Mouse (Mus musculus) B cell, adult 2 months (primary cell): ENCODE results near the gene Itpr2.
A peak's percentile ranks its signal among the peaks of the same experiment; 100 is the strongest.
"Not testable (repeated sequence)": the region's sequence is repeated elsewhere in the genome, so short reads cannot be mapped to it uniquely, and the experiment has no call there.

Experiments used
- DNase-seq, 2 experiments: peaks; one replicate each; pipeline ENCODE4 v3.0.0; 2022

Gene Itpr2

GRCm38 (mm10) chr6:146502856-146503255, 833 bp upstream of the Itpr2 start:
- no peak for DNase-seq

GRCm38 (mm10) chr6:146501316-146501865, 632 bp downstream of the Itpr2 start:
- DNase-seq, result peak; percentile 80 to 83

GRCm38 (mm10) chr6:146500771-146501170, 1.3 kb downstream of the Itpr2 start:
- peak in 1 of 2 experiments; percentile 26 for DNase-seq

GRCm38 (mm10) chr6:146500206-146500605, 1.8 kb downstream of the Itpr2 start:
- no peak for DNase-seq

- DNase-seq, result no peak
Observed at GRCm38 (mm10) chr6:146499566-146499965, 2.5 kb downstream of the Itpr2 start.

DNA sequence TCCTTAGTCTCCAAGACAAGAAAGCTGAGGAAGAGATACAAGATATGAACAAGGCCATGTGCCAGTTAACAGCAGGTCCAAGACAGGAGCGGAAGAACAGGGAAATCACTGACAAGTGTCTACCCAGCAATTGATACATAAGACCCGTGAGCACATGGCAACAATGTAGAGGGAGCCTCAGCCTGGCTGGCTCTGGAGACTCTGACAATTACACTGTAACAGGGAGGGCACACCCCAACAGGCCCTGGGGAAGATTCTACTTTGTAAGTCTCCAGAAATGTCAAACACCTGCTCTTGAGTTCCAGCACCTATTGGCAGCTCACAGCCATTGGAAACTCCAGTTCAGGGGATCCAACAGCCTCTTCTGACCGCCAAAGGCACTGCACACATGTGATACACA, 3.6 kb downstream of the Itpr2 start:
- DNase-seq, result no peak

GRCm38 (mm10) chr6:146497866-146498265, 4.2 kb downstream of the Itpr2 start:
- DNase-seq, result no peak

- no peak for DNase-seq
Observed at GRCm38 (mm10) chr6:146497435-146497834, 4.6 kb downstream of the Itpr2 start.

- no peak for DNase-seq
Observed at GRCm38 (mm10) chr6:146491680-146492079, 10.3 kb downstream of the Itpr2 start.

DNA sequence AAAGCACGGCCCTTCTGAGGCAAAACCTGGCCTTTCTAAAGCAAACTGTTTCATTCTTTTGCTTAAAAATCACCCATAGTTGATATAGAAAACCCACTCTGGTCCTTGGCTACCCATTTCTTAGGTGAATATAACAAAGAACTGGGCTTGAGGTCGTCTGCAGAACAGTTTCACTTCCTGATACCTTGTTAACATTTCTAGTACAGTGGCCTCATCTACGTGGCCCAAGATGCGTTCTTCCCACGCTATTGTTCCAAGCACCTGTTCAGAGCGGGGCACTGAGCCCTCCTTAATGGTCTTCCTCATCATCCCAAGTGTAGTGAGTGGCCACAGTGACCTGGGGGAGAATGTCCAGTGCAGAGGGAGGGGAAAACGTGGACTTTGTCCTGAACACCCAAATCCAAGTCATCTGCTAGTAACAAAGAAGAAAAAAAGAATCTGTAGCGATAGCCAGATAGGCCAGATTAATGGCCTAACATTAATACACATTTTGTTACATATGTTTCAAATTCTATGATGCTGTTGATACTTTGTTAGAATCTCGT, 11.5 kb downstream of the Itpr2 start:
- DNase-seq, result peak; percentile 45 to 53

GRCm38 (mm10) chr6:146489841-146490240, 12.2 kb downstream of the Itpr2 start:
- no peak for DNase-seq

- no peak for DNase-seq
Observed at GRCm38 (mm10) chr6:146488749-146489148, 13.3 kb downstream of the Itpr2 start.

DNA sequence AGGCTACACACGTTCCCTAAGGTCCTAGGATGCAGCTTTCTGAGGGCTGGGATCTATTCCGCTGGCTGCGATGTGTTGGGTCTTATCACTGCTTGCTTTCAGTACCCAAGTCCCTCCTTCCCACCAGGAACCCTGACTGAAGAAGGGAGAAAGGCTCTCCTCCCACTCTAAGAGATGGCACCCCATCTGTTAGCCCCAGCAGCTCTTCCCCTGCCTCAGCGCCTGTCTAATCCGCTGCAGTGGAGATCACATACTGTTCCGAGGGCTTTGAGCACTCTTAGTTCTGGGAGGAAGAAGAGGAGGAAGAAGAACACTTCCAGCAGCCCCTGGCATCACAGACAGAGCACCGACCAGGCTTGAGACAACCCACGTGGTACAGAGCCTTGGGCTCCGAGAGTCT, 14.9 kb downstream of the Itpr2 start:
- no peak for DNase-seq

DNA sequence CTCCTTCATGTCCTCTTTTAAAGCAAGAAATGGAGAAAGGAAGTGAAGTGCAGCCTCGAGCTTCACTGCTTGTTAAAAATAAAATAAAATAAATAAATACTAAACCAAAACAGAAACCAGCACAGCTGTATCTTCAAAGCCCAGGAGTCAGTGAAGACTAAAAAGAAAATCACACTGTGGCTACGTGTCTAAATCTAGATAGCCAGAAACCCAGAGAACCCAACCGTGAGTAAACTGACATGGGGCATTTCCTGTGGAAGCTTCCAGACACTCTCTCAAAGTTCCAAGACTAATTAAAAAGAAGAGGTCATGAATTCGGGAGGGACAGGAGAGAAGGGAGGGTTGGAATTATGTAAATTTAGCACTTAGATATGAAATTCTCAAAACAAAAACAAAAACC, 15.9 kb downstream of the Itpr2 start:
- no peak for DNase-seq

DNA sequence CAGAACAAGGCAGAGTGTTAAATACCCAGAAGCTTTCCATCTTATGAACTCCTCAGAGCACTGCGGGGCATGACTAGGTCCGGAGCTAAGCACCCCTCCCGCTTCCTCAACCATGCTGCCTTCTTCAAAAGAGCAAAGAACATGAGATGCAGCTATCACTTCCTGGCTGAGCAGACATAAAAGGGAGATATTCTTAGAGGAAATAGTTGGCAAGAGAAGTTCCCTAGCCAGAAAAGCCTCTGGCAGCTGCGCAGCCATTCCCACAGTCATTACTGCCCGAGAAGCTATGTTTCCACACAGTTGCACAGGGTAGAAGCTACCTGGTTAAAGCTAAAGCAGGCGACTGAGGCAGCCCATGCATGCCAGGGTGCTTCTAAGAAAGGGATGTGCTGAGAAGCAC, 20.6 kb downstream of the Itpr2 start:
- DNase-seq, result peak in 1 of 2 experiments; percentile 23

DNA sequence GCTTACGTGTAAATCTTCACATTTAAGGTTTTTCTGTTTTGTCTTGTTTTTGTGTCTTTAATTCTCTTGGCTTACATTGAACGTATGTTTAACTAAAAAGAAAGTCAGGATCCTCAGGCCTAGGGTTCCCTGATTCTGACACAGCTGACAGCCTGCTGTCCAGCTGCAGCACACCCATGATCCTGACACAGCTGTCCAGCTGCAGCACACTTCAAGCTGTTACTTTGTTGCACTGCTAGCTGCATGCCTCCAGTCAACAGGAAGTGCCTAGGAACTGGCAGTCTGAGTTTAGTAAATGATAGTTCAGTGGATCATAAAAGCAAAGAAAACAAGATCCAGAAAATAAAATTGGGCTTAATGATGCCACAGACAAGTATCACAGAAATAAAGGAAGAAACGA, 21.1 kb downstream of the Itpr2 start:
- DNase-seq, result no peak

- DNase-seq, result no peak
Observed at GRCm38 (mm10) chr6:146478888-146479683, 22.9 kb downstream of the Itpr2 start.

GRCm38 (mm10) chr6:146476865-146477264, 25.2 kb downstream of the Itpr2 start:
- no peak for DNase-seq

GRCm38 (mm10) chr6:146474166-146474565, 27.9 kb downstream of the Itpr2 start:
- DNase-seq, result no peak

DNA sequence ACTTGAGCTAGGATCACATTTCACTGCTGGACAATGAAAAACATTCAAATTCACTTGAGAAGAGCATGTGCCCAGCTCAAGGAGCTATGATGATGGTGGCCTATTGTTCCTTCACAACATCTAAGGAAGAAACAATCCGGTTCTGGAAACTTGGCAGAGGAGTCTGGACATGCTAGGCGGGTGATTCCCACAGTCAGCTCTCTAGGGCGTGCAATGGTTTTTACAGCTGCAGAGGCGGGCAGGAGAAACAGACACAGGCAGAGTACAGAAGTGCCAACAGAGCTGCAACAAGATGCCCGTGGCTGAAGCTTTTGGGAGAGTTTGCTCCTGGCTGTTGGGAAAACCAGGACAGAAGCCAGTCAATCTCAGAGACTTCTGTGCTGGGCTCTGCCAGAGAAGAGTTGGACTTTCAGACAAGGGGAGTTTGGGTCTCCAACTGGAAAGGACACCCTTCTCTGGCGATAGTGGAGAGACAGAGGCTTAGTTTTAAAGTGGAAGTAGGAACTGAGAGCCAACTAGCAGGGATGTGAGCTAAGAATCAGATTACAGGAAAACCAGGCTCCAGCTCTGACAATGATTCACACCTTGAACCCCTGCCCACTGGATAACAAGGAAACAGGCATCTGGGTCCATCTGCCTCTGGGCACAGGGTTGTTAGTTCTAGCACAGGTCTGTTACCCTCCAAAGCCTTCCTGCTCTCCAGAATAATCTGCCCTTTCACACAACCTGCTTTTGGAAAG, 28.6 kb downstream of the Itpr2 start:
- DNase-seq, result no peak

- DNase-seq, result no peak
Observed at GRCm38 (mm10) chr6:146470378-146470777, 31.6 kb downstream of the Itpr2 start.

- DNase-seq, result no peak
Observed at GRCm38 (mm10) chr6:146469936-146470335, 32.1 kb downstream of the Itpr2 start.

DNA sequence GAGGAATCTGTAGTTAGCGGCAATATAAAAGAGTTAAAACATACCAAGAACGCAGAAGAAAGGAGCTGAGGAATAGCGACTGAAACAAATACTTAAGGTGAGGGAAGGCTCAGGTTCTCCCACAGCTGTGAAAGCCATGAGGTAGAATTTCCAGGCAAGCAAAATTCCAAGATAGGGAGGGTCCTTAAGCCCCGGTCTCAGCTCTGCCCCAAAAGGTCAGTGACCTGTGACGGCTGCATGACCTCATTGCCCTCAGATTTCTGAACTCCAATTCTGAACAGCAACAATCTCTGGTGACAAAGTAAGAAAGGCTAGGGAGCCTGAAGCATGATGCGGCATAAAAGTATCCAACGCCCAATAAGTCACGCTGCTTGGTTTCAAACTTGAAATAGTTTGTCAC, 33.7 kb downstream of the Itpr2 start:
- no peak for DNase-seq

GRCm38 (mm10) chr6:146464645-146465042, 37.4 kb downstream of the Itpr2 start:
- not testable (repeated sequence) for DNase-seq
